Mouse (Mus musculus): ENCODE results near the gene G2e3. TPM values are rescaled to one million over a fixed set of nuclear protein-coding genes. Genes with fewer than 3 reads are reported as not detected.

G2e3 gene
- 16.5 and 18.4 TPM in 2 replicates for polyA plus RNA-seq (2014; fragmentation: Nextera tagmentation; extraction: Ambion mirVana)

GRCm38 (mm10) chr12:51347988-51348697 lies at the start of gene G2e3:
Gene G2e3 (plus strand): TSS chr12:51348061.
- under 1% methylated on average over 70 of the region's 70 CpGs for WGBS
- ATAC-seq (ENCODE audit: low read depth) = peak; percentile 97
- Histone ChIP-seq H3K27me3 (ENCODE audit: control insufficient read depth, insufficient read depth, low read length) (no peaks in the 10 kb centered on the region), H3K36me3 (ENCODE audit: control insufficient read depth, insufficient read depth, low read length) (peaks cover 6% of the 10 kb centered on the region; the same call in 1 of the 2 replicates), H3K27ac (ENCODE audit: low read depth, low read length) (peak within 1 kb of the TSS; percentile 76), H3K4me2 (ENCODE audit: low read depth, low read length) (peak within 1 kb of the TSS; percentile 55), H3K4me1 (ENCODE audit: control insufficient read depth, insufficient read depth, low read length) (no peaks in the 10 kb centered on the region; the same call in 1 of the 2 replicates), H3K4me3 (ENCODE audit: low read depth, low read length) (peak within 1 kb of the TSS; percentile 55), H3K9ac (replicated peaks; ENCODE audit: low read depth, low read length) (peak within 1 kb of the TSS; percentile 82), H3K9me3 (ENCODE audit: control insufficient read depth, low read length) (no peaks in the 10 kb centered on the region)

- H3K27me3 ChIP-seq (ENCODE audit: control insufficient read depth, insufficient read depth, low read length) = no peaks in the 10 kb centered on the region
- H3K27ac ChIP-seq (ENCODE audit: low read depth, low read length) = no peak overlapping the region
- no peak for ATAC-seq (ENCODE audit: low read depth)
- no peaks in the 10 kb centered on the region for H3K36me3 ChIP-seq (ENCODE audit: control insufficient read depth, insufficient read depth, low read length)
- no peaks in the 10 kb centered on the region for H3K9me3 ChIP-seq (ENCODE audit: control insufficient read depth, low read length)
- 97% methylated on average over 3 of the region's 3 CpGs for WGBS
- H3K4me2 ChIP-seq (ENCODE audit: low read depth, low read length) = no peak overlapping the region
- no peak overlapping the region for H3K9ac ChIP-seq (replicated peaks; ENCODE audit: low read depth, low read length)
- H3K4me1 ChIP-seq (ENCODE audit: control insufficient read depth, insufficient read depth, low read length) = no peaks in the 10 kb centered on the region
- no peak overlapping the region for H3K4me3 ChIP-seq (ENCODE audit: low read depth, low read length)
These were observed 24.3 kb upstream of the G2e3 start for GRCm38 (mm10) chr12:51323604-51324003.

GRCm38 (mm10) chr12:51326819-51327218 lies 21.0 kb upstream of the G2e3 start:
- H3K36me3 ChIP-seq (ENCODE audit: control insufficient read depth, insufficient read depth, low read length) = no peaks in the 10 kb centered on the region
- H3K4me2 ChIP-seq (ENCODE audit: low read depth, low read length) = no peak overlapping the region
- H3K27ac ChIP-seq (ENCODE audit: low read depth, low read length) = no peak overlapping the region
- WGBS = 79% methylated on average over 3 of the region's 3 CpGs
- H3K4me1 ChIP-seq (ENCODE audit: control insufficient read depth, insufficient read depth, low read length) = no peaks in the 10 kb centered on the region
- no peak for ATAC-seq (ENCODE audit: low read depth)
- no peaks in the 10 kb centered on the region for H3K27me3 ChIP-seq (ENCODE audit: control insufficient read depth, insufficient read depth, low read length)
- no peak overlapping the region for H3K4me3 ChIP-seq (ENCODE audit: low read depth, low read length)
- H3K9ac ChIP-seq (replicated peaks; ENCODE audit: low read depth, low read length) = no peak overlapping the region
- no peaks in the 10 kb centered on the region for H3K9me3 ChIP-seq (ENCODE audit: control insufficient read depth, low read length)

GRCm38 (mm10) chr12:51337014-51337413 lies 10.8 kb upstream of the G2e3 start:
- H3K4me3 ChIP-seq (ENCODE audit: low read depth, low read length) = no peak overlapping the region
- no peak overlapping the region for H3K9ac ChIP-seq (replicated peaks; ENCODE audit: low read depth, low read length)
- no peaks in the 10 kb centered on the region for H3K4me1 ChIP-seq (ENCODE audit: control insufficient read depth, insufficient read depth, low read length)
- H3K36me3 ChIP-seq (ENCODE audit: control insufficient read depth, insufficient read depth, low read length) = no peaks in the 10 kb centered on the region
- no peak overlapping the region for H3K27ac ChIP-seq (ENCODE audit: low read depth, low read length)
- WGBS = 82% methylated on average over 1 of the region's 1 CpGs
- ATAC-seq (ENCODE audit: low read depth) = no peak
- H3K27me3 ChIP-seq (ENCODE audit: control insufficient read depth, insufficient read depth, low read length) = no peaks in the 10 kb centered on the region
- H3K4me2 ChIP-seq (ENCODE audit: low read depth, low read length) = no peak overlapping the region
- H3K9me3 ChIP-seq (ENCODE audit: control insufficient read depth, low read length) = no peaks in the 10 kb centered on the region

GRCm38 (mm10) chr12:51346121-51346520 lies 1.7 kb upstream of the G2e3 start:
- H3K4me2 ChIP-seq (ENCODE audit: low read depth, low read length) = no peak overlapping the region
- H3K27ac ChIP-seq (ENCODE audit: low read depth, low read length) = no peak overlapping the region
- no peak for ATAC-seq (ENCODE audit: low read depth)
- H3K4me1 ChIP-seq (ENCODE audit: control insufficient read depth, insufficient read depth, low read length) = no peaks in the 10 kb centered on the region; the same call in 1 of the 2 replicates
- H3K36me3 ChIP-seq (ENCODE audit: control insufficient read depth, insufficient read depth, low read length) = no peaks in the 10 kb centered on the region
- H3K27me3 ChIP-seq (ENCODE audit: control insufficient read depth, insufficient read depth, low read length) = no peaks in the 10 kb centered on the region
- 37% methylated on average over 4 of the region's 4 CpGs for WGBS
- no peaks in the 10 kb centered on the region for H3K9me3 ChIP-seq (ENCODE audit: control insufficient read depth, low read length)
- no peak overlapping the region for H3K4me3 ChIP-seq (ENCODE audit: low read depth, low read length)
- no peak overlapping the region for H3K9ac ChIP-seq (replicated peaks; ENCODE audit: low read depth, low read length)

- Histone ChIP-seq H3K4me1 (ENCODE audit: control insufficient read depth, insufficient read depth, low read length) (no peaks in the 10 kb centered on the region; the same call in 1 of the 2 replicates), H3K27me3 (ENCODE audit: control insufficient read depth, insufficient read depth, low read length) (no peaks in the 10 kb centered on the region), H3K4me3 (ENCODE audit: low read depth, low read length) (peak overlapping the region; percentile 55), H3K9me3 (ENCODE audit: control insufficient read depth, low read length) (no peaks in the 10 kb centered on the region), H3K4me2 (ENCODE audit: low read depth, low read length) (peak overlapping the region; percentile 55), H3K27ac (ENCODE audit: low read depth, low read length) (peak overlapping the region; percentile 76), H3K9ac (replicated peaks; ENCODE audit: low read depth, low read length) (peak overlapping the region; percentile 82), H3K36me3 (ENCODE audit: control insufficient read depth, insufficient read depth, low read length) (peaks cover 10% of the 10 kb centered on the region; the same call in 1 of the 2 replicates)
- WGBS = 2% methylated on average over 10 of the region's 10 CpGs
- ATAC-seq (ENCODE audit: low read depth) = peak; percentile 45
These were observed 787 bp downstream of the G2e3 start for GRCm38 (mm10) chr12:51348698-51348998.

GRCm38 (mm10) chr12:51355296-51355695 lies 7.4 kb downstream of the G2e3 start:
- Histone ChIP-seq H3K27ac (ENCODE audit: low read depth, low read length) (no peak overlapping the region), H3K9ac (replicated peaks; ENCODE audit: low read depth, low read length) (no peak overlapping the region), H3K9me3 (ENCODE audit: control insufficient read depth, low read length) (no peaks in the 10 kb centered on the region), H3K4me2 (ENCODE audit: low read depth, low read length) (no peak overlapping the region), H3K36me3 (ENCODE audit: control insufficient read depth, insufficient read depth, low read length) (peaks cover 53% of the 10 kb centered on the region), H3K4me3 (ENCODE audit: low read depth, low read length) (no peak overlapping the region), H3K4me1 (ENCODE audit: control insufficient read depth, insufficient read depth, low read length) (no peaks in the 10 kb centered on the region; the same call in 1 of the 2 replicates), H3K27me3 (ENCODE audit: control insufficient read depth, insufficient read depth, low read length) (no peaks in the 10 kb centered on the region)
- 79% methylated on average over 8 of the region's 8 CpGs for WGBS
- no peak for ATAC-seq (ENCODE audit: low read depth)

GRCm38 (mm10) chr12:51361294-51361693 lies 13.4 kb downstream of the G2e3 start:
- Histone ChIP-seq H3K4me2 (ENCODE audit: low read depth, low read length) (no peak overlapping the region), H3K4me1 (ENCODE audit: control insufficient read depth, insufficient read depth, low read length) (no peaks in the 10 kb centered on the region), H3K4me3 (ENCODE audit: low read depth, low read length) (no peak overlapping the region), H3K27ac (ENCODE audit: low read depth, low read length) (no peak overlapping the region), H3K9ac (replicated peaks; ENCODE audit: low read depth, low read length) (no peak overlapping the region), H3K36me3 (ENCODE audit: control insufficient read depth, insufficient read depth, low read length) (peaks cover 61% of the 10 kb centered on the region), H3K27me3 (ENCODE audit: control insufficient read depth, insufficient read depth, low read length) (no peaks in the 10 kb centered on the region), H3K9me3 (ENCODE audit: control insufficient read depth, low read length) (no peaks in the 10 kb centered on the region)
- no peak for ATAC-seq (ENCODE audit: low read depth)

GRCm38 (mm10) chr12:51362898-51363297 lies 15.0 kb downstream of the G2e3 start:
- Histone ChIP-seq H3K9ac (replicated peaks; ENCODE audit: low read depth, low read length) (no peak overlapping the region), H3K27me3 (ENCODE audit: control insufficient read depth, insufficient read depth, low read length) (no peaks in the 10 kb centered on the region), H3K4me1 (ENCODE audit: control insufficient read depth, insufficient read depth, low read length) (no peaks in the 10 kb centered on the region), H3K9me3 (ENCODE audit: control insufficient read depth, low read length) (no peaks in the 10 kb centered on the region), H3K27ac (ENCODE audit: low read depth, low read length) (no peak overlapping the region), H3K36me3 (ENCODE audit: control insufficient read depth, insufficient read depth, low read length) (peaks cover 57% of the 10 kb centered on the region), H3K4me3 (ENCODE audit: low read depth, low read length) (no peak overlapping the region), H3K4me2 (ENCODE audit: low read depth, low read length) (no peak overlapping the region)
- no peak for ATAC-seq (ENCODE audit: low read depth)
- 100% methylated on average over 1 of the region's 1 CpGs for WGBS
